ENCODE assay signal across 20 mouse cellular contexts in the genomic region with DNA sequence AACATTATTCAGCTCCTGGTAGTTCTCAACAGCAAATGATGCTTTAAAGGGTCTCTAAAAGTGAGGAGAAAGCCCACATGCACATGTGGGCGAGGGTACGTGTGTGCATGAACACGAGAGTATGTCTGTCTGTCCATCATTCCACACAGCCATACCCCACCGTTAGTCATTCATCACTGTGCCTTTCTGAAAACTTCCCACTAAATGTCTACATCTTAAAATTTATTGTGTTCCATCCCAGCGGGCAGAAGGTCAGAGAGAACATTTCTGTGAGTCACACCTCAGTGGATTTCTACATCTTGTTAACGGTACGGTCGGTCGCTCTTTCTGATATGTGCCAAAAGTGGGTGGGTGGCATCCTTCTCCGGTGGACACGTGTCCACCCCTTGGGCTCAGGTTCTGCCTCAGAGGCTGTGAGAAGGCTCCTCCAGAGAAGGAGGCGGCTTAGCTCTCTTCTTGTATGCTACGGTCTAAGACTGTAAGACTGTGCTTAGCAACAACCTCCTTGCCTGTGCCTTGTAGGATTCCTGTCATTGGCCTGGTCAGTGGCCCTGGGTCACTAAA.
A peak's percentile ranks its signal among the peaks of the same experiment; 100 is the strongest.
DNase-seq lines count a peak whose midpoint lies in the region; ATAC-seq and TF ChIP-seq lines count a peak whose summit lies in the region.
"Had no signal": no experiment of that assay in that cellular context is flagged by ENCODE, and none has a peak within 500 bp of the region (broad histone marks: within the 10 kb centered on the region; RNA-seq: fewer than 3 reads in every experiment).

No protein-coding gene starts in this region.

- no peak overlapping the region for H3K4me3 ChIP-seq in layer of hippocampus, adult 2 months
- H3K4me3 ChIP-seq in stomach, postnatal 0 days (ENCODE audit: low read depth, low read length), result no peak overlapping the region
- H3K4me3 ChIP-seq: forebrain, embryonic 15.5 days; heart, embryonic 10.5 days; intestine, embryonic 15.5 days; neural tube, embryonic 15.5 days had no signal

- no peaks in the 10 kb centered on the region for H3K9me3 ChIP-seq in stomach, postnatal 0 days (ENCODE audit: control insufficient read depth, low read length)
- H3K9me3 ChIP-seq: forebrain, embryonic 15.5 days; heart, embryonic 10.5 days; intestine, embryonic 15.5 days; neural tube, embryonic 15.5 days had no signal

- H3K4me2 ChIP-seq in stomach, postnatal 0 days (replicated peaks; ENCODE audit: low read depth), result no peak overlapping the region
- H3K4me2 ChIP-seq: forebrain, embryonic 15.5 days; intestine, embryonic 15.5 days; neural tube, embryonic 15.5 days had no signal

- no peak for TF ChIP-seq CTCF in layer of hippocampus, adult 2 months (conservative IDR thresholded peaks at IDR 0.05)
- no peak for TF ChIP-seq CTCF in stomach, postnatal 0 days (IDR thresholded peaks at IDR 0.05; ENCODE audit: low read depth)

- no peaks in the 10 kb centered on the region for H3K4me1 ChIP-seq in stomach, postnatal 0 days (replicated peaks; ENCODE audit: control insufficient read depth, insufficient read depth)
- H3K4me1 ChIP-seq: heart, embryonic 10.5 days; intestine, embryonic 15.5 days had no signal

- ATAC-seq in frontal cortex, adult (ENCODE audit: low TSS enrichment), result peak; percentile 29; the same call in 1 of the 2 replicates
- no peak for ATAC-seq in stomach, postnatal 0 days (ENCODE audit: low FRiP score, low TSS enrichment)
- ATAC-seq: forebrain, embryonic 15.5 days; intestine, embryonic 15.5 days had no signal

- no peak overlapping the region for H3K9ac ChIP-seq in stomach, postnatal 0 days (ENCODE audit: low read length)
- H3K9ac ChIP-seq: forebrain, embryonic 15.5 days; intestine, embryonic 15.5 days; neural tube, embryonic 15.5 days had no signal

- H3K36me3 ChIP-seq in stomach, postnatal 0 days (ENCODE audit: control insufficient read depth, insufficient read depth, low read length), result no peaks in the 10 kb centered on the region
- H3K36me3 ChIP-seq: forebrain, embryonic 15.5 days; heart, embryonic 10.5 days; intestine, embryonic 15.5 days; neural tube, embryonic 15.5 days had no signal

- TF ChIP-seq EP300 in stomach, postnatal 0 days (optimal IDR thresholded peaks at IDR 0.05), result no peak

- H3K27me3 ChIP-seq in stomach, postnatal 0 days (ENCODE audit: control insufficient read depth, insufficient read depth, low read length), result no peaks in the 10 kb centered on the region
- H3K27me3 ChIP-seq: forebrain, embryonic 15.5 days; intestine, embryonic 15.5 days; neural tube, embryonic 15.5 days had no signal

- 88% methylated on average over 13 of the region's 13 CpGs for WGBS in stomach, postnatal 0 days

- no peak for DNase-seq in frontal cortex, postnatal 14 days (ENCODE audit: low spot score in 2 of 2)
- no peak for DNase-seq in layer of hippocampus, adult 2 months (ENCODE audit: low spot score in 2 of 2)
- no peak for DNase-seq in layer of hippocampus, adult 18-20 months (ENCODE audit: low spot score in 2 of 2)
- DNase-seq in adrenal gland, adult (ENCODE audit: inconsistent age in 2 of 2, low spot score in 1 of 2), result peak; percentile 76 to 90
- peak; percentile 52 to 54 for DNase-seq in adrenal gland, postnatal 36 days
- DNase-seq in stomach, postnatal 0 days (ENCODE audit: low spot score), result no peak
- no peak for DNase-seq in lung, postnatal 25 days (ENCODE audit: low spot score)
- DNase-seq: cerebellum, adult 8-10 months; embryo, embryonic 11 days; liver; lung, postnatal 10 days; midbrain, embryonic 14.5 days; retina, postnatal 1 day; right cerebral cortex, postnatal 4 days; thymus, postnatal 14 days had no signal

- H3K27ac ChIP-seq in layer of hippocampus, adult 2 months, result peak overlapping the region; percentile 94
- no peak overlapping the region for H3K27ac ChIP-seq in stomach, postnatal 0 days (replicated peaks)
- H3K27ac ChIP-seq: forebrain, embryonic 15.5 days; heart, embryonic 10.5 days; intestine, embryonic 15.5 days; neural tube, embryonic 15.5 days had no signal

Comparison
In these comparisons a context has a peak if more than half of its experiments do, and no peak if none do; other contexts are left out.
1. DNase-seq: peak in adrenal gland, adult (2 of 2) and adrenal gland, postnatal 36 days (2 of 2); none in frontal cortex, postnatal 14 days (0 of 2), layer of hippocampus, adult 2 months (0 of 2), layer of hippocampus, adult 18-20 months (0 of 2), stomach, postnatal 0 days (single experiment) and lung, postnatal 25 days (single experiment).